Mouse (Mus musculus) testis, adult 2 months (tissue): ENCODE results near the gene Nlrp9c. TPM values are rescaled to one million over a fixed set of nuclear protein-coding genes. Genes with fewer than 3 reads are reported as not detected.
"Not testable (repeated sequence)": the region's sequence is repeated elsewhere in the genome, so short reads cannot be mapped to it uniquely, and the experiment has no call there.

Experiments
- H3K27ac ChIP-seq: fragments of 200-500 bp; 2 replicates; pipeline ENCODE4 v1.5.1; 2012; ENCODE audit warnings: low read depth, low read length; ENCODE audit not compliant: control insufficient read depth, insufficient read depth
- H3K27me3 ChIP-seq: fragments of 200-500 bp; 2 replicates; pipeline ENCODE4 v1.6.1; 2012; ENCODE audit warnings: mild to moderate bottlenecking, low read length, moderate library complexity; ENCODE audit not compliant: control insufficient read depth, insufficient read depth
- H3K36me3 ChIP-seq: fragments of 200-500 bp; 2 replicates; pipeline ENCODE4 v1.6.1; 2012; ENCODE audit warnings: mild to moderate bottlenecking, low read length; ENCODE audit not compliant: control insufficient read depth, insufficient read depth
- H3K4me1 ChIP-seq: fragments of 200-500 bp; 2 replicates; pipeline ENCODE4 v1.6.1; 2012; ENCODE audit warnings: low read length; ENCODE audit not compliant: control insufficient read depth, insufficient read depth
- H3K4me3 ChIP-seq: fragments of 200-500 bp; 2 replicates; pipeline ENCODE4 v1.5.1; 2012; ENCODE audit warnings: low read depth, mild to moderate bottlenecking, low read length, moderate library complexity, mixed read lengths; ENCODE audit not compliant: control insufficient read depth
- CTCF ChIP-seq: fragments of 200-500 bp; IDR thresholded peaks from 2 replicates; pipeline ENCODE4 v1.5.1; 2012; ENCODE audit warnings: low read depth, mild to moderate bottlenecking, inconsistent platforms, low read length, moderate library complexity; ENCODE audit not compliant: control insufficient read depth, insufficient read depth, insufficient replicate concordance
- POLR2A ChIP-seq: fragments of 200-500 bp; IDR thresholded peaks from 2 replicates; pipeline ENCODE4 v1.6.1; 2012; ENCODE audit warnings: low read depth, mild to moderate bottlenecking, inconsistent platforms, low read length, moderate library complexity; ENCODE audit not compliant: control insufficient read depth
- polyA plus RNA-seq: library from polyadenylated mRNA; depleted of rRNA; stranded (reverse); fragments of >200 nt; gene quantifications from 2 replicates; pipeline ENCODE4 v1.2.3, GENCODE M21; 2012; rRNA removed

The Nlrp9c gene
- not detected in 2 replicates for polyA plus RNA-seq

DNA sequence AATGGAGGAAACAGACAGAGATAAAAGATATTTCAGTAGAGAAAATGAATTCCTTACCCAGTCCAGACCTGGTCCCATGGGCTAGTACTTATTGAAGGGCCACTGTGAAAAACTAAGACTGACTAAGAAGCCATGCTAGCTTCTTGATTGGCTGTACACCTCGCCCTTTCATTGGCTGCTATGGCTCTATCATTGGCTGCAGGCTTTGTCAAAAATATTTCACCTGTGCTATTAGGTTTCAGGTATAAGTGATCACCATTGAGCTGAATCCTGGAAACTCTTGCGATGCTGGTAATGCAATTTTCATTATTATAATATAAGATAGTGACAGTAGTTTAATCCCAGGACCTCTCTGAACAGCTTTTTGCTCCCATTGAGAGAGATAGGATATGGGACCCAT is at the start of gene Nlrp9c:
Gene Nlrp9c (minus strand): TSS at position 101 of the 400 bp plus-strand sequence.
- not testable (repeated sequence) for H3K36me3 ChIP-seq, H3K4me1 ChIP-seq, H3K27me3 ChIP-seq, H3K4me3 ChIP-seq, H3K27ac ChIP-seq

GRCm38 (mm10) chr7:26434813-26435212 is 31.3 kb upstream of the Nlrp9c start, which contains the start of gene Nlrp4a:
TSS of gene Nlrp4a (plus strand) at chr7:26435113.
- Histone ChIP-seq H3K4me3 (no peak within 1 kb of the TSS), H3K27me3 (no peaks in the 10 kb centered on the region), H3K36me3 (no peaks in the 10 kb centered on the region), H3K4me1 (no peaks in the 10 kb centered on the region), H3K27ac (no peak within 1 kb of the TSS)
- no peak for TF ChIP-seq CTCF
- TF ChIP-seq POLR2A = no peak

GRCm38 (mm10) chr7:26391811-26392210 is 11.7 kb downstream of the Nlrp9c start:
- not testable (repeated sequence) for H3K36me3 ChIP-seq, H3K27me3 ChIP-seq, H3K4me3 ChIP-seq, H3K4me1 ChIP-seq, H3K27ac ChIP-seq

DNA sequence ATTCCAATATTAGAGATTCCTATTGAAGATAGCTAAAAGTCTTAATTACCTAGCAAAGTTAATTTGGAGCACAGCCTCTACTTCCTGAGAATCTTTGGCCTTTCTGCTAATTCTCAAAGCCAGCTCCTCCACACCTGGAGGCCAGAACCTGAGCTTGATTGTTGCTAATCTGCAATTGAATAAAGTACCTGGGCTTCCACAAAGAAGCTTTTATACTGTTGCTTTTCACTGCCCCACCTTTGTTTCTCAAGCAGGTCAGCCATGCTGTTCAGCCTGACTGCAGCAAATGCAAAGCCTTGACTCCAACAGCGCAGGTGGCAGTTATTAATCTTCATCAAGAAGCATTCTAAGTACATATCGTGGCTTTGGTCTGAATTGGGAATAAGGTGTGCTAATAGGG is 12.4 kb downstream of the Nlrp9c start:
- H3K36me3 ChIP-seq, H3K27me3 ChIP-seq, H3K4me1 ChIP-seq, H3K27ac ChIP-seq, H3K4me3 ChIP-seq: not testable (repeated sequence)

- not testable (repeated sequence) for H3K4me3 ChIP-seq, H3K27me3 ChIP-seq, H3K4me1 ChIP-seq, H3K27ac ChIP-seq, H3K36me3 ChIP-seq
Observed at GRCm38 (mm10) chr7:26386691-26387090, 16.8 kb downstream of the Nlrp9c start.

GRCm38 (mm10) chr7:26380807-26381206 is 22.7 kb downstream of the Nlrp9c start:
- Histone ChIP-seq H3K27me3 (no peaks in the 10 kb centered on the region), H3K36me3 (no peaks in the 10 kb centered on the region), H3K4me1 (no peaks in the 10 kb centered on the region), H3K4me3 (no peak overlapping the region), H3K27ac (no peak overlapping the region)
- no peak for TF ChIP-seq POLR2A
- TF ChIP-seq CTCF = no peak

- H3K27ac ChIP-seq, H3K27me3 ChIP-seq, H3K4me3 ChIP-seq, H3K4me1 ChIP-seq, H3K36me3 ChIP-seq: not testable (repeated sequence)
Observed at GRCm38 (mm10) chr7:26373221-26373620, 30.3 kb downstream of the Nlrp9c start.

GRCm38 (mm10) chr7:26356719-26357118 is 46.8 kb downstream of the Nlrp9c start:
- not testable (repeated sequence) for H3K4me3 ChIP-seq, H3K36me3 ChIP-seq, H3K27me3 ChIP-seq, H3K4me1 ChIP-seq, H3K27ac ChIP-seq

GRCm38 (mm10) chr7:26352258-26352657 is 51.2 kb downstream of the Nlrp9c start:
- not testable (repeated sequence) for H3K36me3 ChIP-seq, H3K4me3 ChIP-seq, H3K27ac ChIP-seq, H3K4me1 ChIP-seq, H3K27me3 ChIP-seq

DNA sequence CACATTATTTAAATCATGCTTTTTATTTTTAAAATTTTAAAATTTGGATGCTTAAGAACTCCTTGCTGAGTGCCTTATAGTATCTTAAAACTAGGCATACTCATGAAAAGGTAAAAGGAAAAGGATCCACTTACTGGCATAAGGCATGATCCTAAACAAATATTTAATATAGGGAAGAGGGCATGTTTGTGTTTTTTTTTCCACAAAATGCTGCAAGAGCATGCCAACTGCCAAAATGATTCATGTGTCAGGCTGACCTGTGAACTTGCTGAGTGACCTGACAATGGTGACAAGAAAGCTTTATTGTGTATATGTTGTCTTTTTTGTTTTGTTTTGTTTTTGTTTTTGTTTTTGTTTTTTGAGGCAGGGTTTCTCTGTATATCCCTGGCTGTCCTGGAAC is 53.3 kb downstream of the Nlrp9c start:
- H3K27me3 ChIP-seq, H3K4me3 ChIP-seq, H3K4me1 ChIP-seq, H3K36me3 ChIP-seq, H3K27ac ChIP-seq: not testable (repeated sequence)

GRCm38 (mm10) chr7:26320361-26320760 is 83.1 kb downstream of the Nlrp9c start:
- not testable (repeated sequence) for H3K27me3 ChIP-seq, H3K4me3 ChIP-seq, H3K36me3 ChIP-seq, H3K4me1 ChIP-seq, H3K27ac ChIP-seq

DNA sequence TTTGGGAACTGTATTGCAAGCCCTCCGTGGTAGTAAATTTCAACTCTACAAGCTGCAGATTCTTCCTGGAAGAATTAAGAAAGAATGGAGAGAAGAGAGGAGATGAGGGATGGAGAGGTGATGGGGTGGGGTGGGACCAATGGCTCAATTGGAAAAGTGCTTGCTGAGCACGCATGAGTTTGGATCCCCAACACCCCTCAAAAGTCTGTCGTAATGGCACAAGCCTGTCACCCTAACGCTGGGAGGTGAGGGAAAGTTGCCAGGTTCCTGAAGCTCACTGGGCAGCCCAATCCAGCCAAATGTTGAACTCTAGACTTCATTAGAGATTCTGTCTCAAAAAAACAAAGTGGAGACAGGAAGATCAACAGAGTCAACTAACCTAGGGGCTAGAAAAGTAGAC is 87.7 kb downstream of the Nlrp9c start:
- not testable (repeated sequence) for H3K27ac ChIP-seq, H3K4me1 ChIP-seq, H3K4me3 ChIP-seq, H3K27me3 ChIP-seq, H3K36me3 ChIP-seq
